Mouse (Mus musculus) retina, adult 2 months (tissue): ENCODE measurements around the gene P2ry12.

Experiments used
- DNase-seq: peaks from one replicate; pipeline ENCODE4 v3.0.0-alpha.2; 2012; ENCODE audit warnings: low read depth, low spot score

P2ry12 gene

DNA sequence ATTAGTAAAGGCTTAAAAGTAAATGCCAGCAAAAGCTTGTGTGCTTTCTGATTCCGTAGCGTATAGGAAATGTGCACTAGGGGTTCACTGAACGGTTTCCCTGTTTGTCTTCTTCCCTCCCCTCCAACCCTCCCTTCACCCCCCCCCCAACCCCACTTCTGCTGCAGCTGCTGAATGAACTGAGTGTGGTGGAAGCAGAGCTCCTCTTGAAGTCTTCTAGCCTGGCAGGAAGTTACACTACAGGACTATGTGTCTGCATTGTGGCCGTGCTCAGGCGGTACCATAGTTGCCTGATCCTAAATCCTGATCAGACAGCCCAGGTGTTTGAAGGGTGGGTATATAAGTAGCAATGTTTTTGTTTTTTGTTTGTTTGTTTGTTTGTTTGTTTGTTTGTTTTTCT is 27.8 kb downstream of the P2ry12 start:
- no peak for DNase-seq

DNA sequence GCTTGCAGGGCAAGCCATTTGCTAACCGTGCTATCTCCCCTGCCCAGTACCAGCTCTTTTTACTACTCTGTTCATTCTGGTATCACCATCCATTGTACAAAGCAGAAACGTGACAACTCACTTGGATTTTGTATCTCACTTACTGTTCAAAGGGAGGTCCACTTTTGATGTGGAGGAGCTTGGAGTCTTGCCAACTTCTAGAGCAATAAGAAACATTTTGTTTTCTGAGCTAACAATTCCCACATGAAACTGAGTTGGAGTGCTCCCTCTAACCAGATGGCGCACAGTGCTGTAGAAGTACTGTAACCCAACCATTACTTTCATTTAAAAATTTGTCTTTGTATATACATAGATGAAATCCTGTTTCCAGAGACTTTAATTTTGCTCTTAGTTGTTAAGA is 31.8 kb downstream of the P2ry12 start:
- no peak for DNase-seq

- no peak for DNase-seq
Observed at GRCm38 (mm10) chr3:59228730-59229551, 33.7 kb downstream of the P2ry12 start.

DNA sequence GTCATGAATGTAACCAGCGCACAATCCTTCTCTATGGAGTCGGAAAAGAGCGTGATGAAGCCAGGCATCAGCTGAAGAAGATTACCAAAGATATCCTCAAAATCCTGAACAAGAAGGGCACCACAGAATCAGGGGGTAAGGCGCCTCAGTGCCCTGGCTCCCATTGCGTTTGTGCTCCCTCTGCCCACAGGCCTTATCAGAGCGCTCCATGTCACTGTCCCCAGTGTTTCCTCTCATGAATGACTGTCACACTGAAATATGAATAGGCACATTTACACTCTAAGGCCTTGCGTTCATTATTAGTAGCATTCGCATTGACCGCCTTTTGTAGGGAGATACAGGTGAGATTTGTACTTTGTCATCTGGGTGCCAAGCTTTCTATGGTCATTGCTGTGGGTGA is 35.0 kb downstream of the P2ry12 start:
- DNase-seq, result no peak

- DNase-seq, result no peak
Observed at GRCm38 (mm10) chr3:59225411-59225810, 37.3 kb downstream of the P2ry12 start.

DNA sequence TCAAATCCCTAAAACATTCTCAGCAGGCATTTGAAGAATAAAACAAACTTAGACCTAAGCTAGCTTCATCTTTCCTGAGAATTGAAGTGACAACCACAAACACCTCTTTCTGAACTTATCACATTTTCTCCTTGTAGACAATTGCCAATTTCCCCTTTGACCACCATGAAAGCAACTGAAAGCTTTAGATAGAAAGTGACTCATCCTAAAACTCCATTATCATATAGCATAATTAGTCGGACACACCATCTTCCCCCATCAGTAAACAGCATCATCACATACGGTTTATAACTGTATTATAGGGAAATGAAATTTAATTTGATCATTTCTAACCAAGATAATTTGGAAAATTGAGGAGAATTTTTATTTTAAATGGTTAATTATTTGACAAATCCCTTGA is 40.4 kb downstream of the P2ry12 start:
- DNase-seq, result no peak

GRCm38 (mm10) chr3:59219326-59219725 is 43.3 kb downstream of the P2ry12 start:
- DNase-seq, result no peak

- DNase-seq, result no peak
Observed at GRCm38 (mm10) chr3:59217211-59217610, 45.5 kb downstream of the P2ry12 start.

DNA sequence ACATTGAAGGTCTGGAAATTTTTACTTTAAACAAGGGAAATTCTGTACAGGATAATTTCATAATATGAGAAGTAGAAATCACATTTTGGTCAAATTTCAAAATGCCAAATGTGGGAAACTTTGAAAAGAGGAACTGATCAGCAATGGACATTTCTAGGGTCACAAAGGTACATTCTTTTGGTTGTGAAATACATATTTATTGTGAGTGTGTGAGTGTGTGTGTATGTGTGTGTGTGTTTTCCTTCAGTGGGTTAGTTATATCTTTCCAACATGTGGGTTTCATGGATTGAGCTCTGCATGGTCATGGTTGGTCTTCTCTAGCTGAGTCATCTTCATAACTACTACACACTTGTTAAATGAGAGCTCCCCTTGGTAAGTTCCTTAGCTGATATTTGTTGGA is 50.3 kb downstream of the P2ry12 start:
- DNase-seq, result no peak

DNA sequence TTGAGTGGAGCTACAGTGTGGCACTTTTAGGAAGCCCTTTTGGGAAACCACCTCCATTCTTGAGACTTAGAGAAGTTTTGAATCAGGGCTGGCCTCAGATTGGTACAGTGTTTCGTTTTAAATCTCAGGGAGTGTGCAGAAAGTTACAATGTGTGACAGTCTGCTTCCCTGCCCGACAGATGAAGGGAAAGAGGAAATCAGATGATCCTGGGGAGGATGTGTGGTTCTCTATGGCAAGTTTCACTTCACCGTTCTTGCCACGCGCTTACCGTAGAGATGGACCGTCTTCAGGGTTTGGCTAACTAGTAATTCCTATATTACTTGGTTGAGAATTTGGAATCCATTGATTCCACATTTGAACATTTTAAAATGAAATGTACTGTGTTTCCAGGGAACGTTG is 50.9 kb downstream of the P2ry12 start:
- DNase-seq, result no peak

GRCm38 (mm10) chr3:59210727-59211126 is 51.9 kb downstream of the P2ry12 start, which contains the start of gene P2ry13:
P2ry13 (minus strand) TSS chr3:59210882.
- DNase-seq, result no peak

DNA sequence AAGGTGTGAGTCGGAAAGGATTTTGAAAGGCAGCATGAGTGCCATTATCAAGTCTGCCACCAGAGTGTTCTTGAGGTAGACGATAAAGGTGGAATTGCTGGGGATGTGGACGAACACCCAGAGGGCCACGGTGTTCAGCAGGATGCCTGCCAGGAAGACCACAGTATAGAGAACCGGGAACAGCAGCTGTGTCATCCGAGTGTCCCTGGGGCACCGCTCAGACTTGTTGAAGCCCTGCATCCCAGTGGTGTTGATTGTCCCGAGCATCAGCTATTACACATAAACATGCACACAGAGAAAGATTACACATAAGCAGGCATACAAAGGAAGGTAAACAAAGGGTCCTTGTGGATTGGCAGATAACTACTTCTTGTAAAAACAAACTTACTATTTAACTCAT is 52.6 kb downstream of the P2ry12 start:
- no peak for DNase-seq

- DNase-seq, result peak; percentile 36
Observed at GRCm38 (mm10) chr3:59208650-59209548, 53.8 kb downstream of the P2ry12 start.

DNA sequence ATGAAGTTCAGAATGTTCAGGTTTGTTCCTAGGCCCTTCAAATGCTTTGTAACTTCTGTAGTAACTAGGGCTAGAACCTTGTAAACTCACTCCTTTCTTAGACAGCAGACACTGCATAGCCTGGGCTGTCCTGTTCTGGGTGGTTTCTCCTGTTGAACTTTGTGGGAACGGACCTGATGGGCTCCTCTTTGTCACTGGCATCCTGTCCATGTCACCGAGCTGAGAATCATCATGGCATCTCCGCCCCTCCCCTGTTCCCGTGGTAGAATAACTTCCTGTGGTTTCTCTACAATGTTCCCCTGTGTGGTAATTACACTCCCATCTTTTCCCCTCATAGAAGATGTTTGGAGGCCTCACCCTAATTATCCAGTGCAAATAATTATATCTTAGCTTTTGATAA is 56.7 kb downstream of the P2ry12 start:
- DNase-seq, result no peak

DNA sequence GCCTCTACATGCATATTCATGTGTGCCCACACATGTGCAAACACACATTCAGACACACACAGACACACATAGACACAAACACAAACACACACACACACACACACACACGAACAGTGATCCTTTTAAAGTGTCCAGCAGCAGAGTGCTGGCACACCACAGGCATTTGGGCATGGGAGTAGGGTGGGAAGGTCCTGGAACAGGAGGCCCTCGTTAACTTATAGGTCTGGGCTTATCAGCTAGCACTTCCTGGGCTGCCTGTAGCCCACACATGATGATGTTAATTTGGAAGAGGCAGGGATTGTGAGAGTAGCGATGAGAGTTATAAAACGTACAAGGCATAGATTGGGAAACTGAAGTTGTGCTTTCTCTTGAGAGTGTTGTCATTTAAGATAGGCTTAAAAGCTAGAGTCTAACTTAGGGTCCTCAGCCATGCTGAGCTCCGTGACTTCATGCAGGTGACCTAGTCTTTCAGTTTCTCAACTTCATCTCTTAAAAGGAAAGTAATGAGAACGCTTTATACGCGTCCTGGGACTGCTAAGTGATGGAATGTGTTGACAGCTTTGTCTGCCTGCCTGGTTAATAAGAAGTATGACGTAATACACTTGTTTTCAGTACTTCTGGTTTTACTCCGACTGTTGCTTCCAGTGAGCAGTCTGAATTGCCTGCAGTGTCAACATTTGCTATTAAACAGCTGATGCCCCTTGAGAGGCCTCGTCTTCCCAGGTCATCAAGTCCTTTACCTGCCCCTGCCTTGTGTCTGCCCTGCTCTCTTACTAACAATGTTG is 57.8 kb downstream of the P2ry12 start:
- DNase-seq, result no peak

DNA sequence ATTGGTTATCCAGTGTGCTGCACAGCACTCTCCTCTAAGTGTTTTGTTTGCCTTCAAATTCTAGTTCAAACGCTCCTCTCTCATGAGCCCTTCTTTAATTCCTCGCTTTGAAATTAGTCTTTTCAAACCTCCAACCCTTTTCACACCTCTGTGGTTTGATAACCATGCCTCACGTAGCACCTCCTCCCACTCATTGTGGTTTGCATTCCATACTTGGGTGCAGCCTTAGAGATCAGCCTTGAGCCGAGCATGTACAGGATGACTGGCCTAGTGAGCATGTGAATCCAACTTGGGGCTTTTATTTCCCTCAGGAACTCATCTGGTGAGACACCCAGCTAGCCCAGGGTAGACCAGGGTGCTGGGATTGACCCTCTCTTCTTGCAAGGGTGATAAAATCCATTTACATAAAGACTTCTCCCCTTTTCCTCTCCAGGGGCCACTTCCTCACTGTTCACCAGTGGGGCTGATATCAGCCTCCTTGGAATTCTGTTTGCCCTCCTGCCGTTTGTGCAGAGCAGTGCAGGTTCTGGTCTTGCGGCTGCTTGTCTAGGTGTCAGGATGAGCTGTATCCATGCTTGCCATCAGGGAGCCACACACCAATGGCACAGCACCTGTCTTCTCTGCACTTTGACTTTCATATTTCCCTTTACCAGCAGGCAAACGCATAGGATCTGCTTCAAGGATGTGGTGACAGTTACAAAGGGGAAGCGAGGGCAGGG is 58.7 kb downstream of the P2ry12 start:
- no peak for DNase-seq

- DNase-seq, result no peak
Observed at GRCm38 (mm10) chr3:59197329-59197948, 65.2 kb downstream of the P2ry12 start.

GRCm38 (mm10) chr3:59194938-59195337 is 67.7 kb downstream of the P2ry12 start, which contains the start of gene Gpr87:
Gpr87 (minus strand) TSS chr3:59195104.
- DNase-seq, result no peak

DNA sequence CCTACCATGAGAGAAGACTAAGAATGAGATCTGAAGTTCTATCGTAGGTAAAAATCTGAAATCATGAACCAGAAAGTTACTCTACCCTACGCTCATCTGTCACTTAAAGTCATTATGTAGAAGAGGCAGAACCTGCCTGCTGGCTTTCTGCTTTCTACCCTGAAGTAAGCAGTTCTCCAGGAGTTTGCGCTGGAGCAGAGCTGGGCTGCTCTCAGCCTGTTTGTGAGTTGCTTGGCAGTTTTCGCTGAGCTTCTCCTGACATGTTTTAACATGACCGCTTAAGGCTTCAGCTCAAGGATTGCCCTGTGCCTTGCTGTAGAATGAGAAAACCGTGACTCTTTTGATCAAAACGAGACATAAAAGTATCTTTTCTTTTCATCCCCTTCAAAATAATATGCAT is 68.6 kb downstream of the P2ry12 start:
- no peak for DNase-seq

GRCm38 (mm10) chr3:59191674-59192073 is 71.0 kb downstream of the P2ry12 start:
- no peak for DNase-seq

DNA sequence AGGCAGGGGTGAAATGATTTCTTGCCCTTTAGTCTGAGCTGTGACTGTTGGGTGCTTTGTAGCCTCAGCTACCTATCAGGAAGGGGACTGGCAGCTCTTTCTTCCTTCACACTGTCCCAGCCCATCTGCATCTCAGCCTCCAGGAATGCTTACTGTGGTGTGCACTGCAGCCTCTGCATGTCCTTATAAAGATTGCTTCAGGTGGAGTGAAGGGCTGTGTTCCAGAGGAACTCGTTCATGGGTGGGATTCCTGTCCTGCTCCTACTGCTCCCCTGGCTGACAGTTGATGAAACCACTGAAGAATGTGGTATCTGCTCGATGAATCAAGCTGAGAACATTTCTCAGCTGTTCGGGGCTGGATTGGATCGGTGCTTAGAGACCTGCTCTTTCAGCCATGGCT is 75.3 kb downstream of the P2ry12 start:
- DNase-seq, result no peak
